Mouse (Mus musculus) G1E (cell line): ENCODE results near the gene Ahsg.

ENCODE experiments used
- CTCF ChIP-seq: IDR thresholded peaks from 2 replicates; pipeline ENCODE4 v1.5.1; 2012; ENCODE audit warnings: low read depth, low read length, inconsistent platforms, mixed read lengths
- GATA2 ChIP-seq: IDR thresholded peaks from 2 replicates; pipeline ENCODE4 v1.6.1; 2012; ENCODE audit warnings: low read depth, low read length, inconsistent platforms, borderline replicate concordance

DNA sequence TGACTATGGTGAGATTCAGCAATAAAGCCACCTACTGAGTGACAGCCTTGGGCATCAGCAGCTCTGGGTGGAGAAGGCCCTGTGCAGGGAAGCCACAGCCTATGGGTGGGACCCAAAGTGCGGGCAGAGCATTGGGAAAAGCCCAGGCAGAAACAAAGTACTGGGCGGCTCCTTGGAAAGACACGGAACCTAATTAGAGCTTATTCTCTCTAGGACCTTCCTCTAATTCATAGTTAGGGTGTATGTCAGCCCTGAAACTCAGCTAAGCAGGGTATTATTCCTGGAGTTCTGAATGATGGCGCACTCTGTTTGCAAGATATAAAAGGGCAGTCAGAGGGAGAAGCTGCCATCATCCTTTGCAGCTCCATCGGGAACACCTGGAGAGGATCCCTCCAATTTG is 27.0 kb downstream of the Ahsg start, which contains the start of gene Fetub:
- TF ChIP-seq GATA2 (no peak), CTCF (no peak)
